Mouse (Mus musculus) liver, adult 2 months (tissue): ENCODE measurements around the gene Dhx57.

Experiments
- CTCF ChIP-seq: fragments of 200-500 bp; IDR thresholded peaks from 2 replicates; pipeline ENCODE4 v1.5.1; 2011; ENCODE audit warnings: low read depth, low read length, control low read depth
- POLR2A ChIP-seq: fragments of 200-500 bp; IDR thresholded peaks from 2 replicates; pipeline ENCODE4 v1.6.1; 2011; ENCODE audit warnings: low read length, control low read depth; ENCODE audit not compliant: insufficient read depth; ENCODE audit errors: extremely low read depth

DNA sequence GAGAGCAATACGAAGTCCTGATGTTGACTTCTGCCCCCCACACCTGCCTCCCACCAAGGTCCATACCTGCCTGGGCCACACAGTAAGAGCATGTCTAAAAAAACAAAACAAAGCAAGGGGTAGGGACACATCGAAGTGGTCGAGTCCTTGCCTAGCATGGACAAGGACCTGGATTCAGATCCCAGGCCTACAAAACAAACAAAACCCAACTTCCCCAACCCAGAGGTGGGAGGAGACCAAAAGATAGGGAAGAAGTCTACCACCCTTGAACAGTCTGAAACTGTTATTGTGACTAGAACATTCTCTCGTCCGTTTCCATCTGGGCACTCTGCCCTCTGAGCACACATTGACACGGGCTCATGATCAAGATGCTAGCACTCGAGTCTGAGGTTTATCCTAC lies 55.9 kb downstream of the Dhx57 start:
- TF ChIP-seq CTCF (no peak), POLR2A (no peak)
